Mouse (Mus musculus) heart, embryonic 12.5 days (tissue): ENCODE data around the gene Abcf2. TPM values are rescaled to one million over a fixed set of nuclear protein-coding genes. Genes with fewer than 3 reads are reported as not detected.
"Not testable (repeated sequence)": the region's sequence is repeated elsewhere in the genome, so short reads cannot be mapped to it uniquely, and the experiment has no call there.

Source experiments
- ATAC-seq: fragments of 200-750 bp; cut with Nextera tagmentation; 2 replicates; pipeline ENCODE4 v1.8.0; 2017; ENCODE audit warnings: moderate TSS enrichment, moderate library complexity; ENCODE audit not compliant: insufficient number of reproducible peaks, low FRiP score
- H3K27ac ChIP-seq: fragments of 300-500 bp; sonication (generic); 2 replicates; pipeline ENCODE4 v1.5.1; 2016; ENCODE audit warnings: mild to moderate bottlenecking, moderate library complexity; ENCODE audit not compliant: poor library complexity, severe bottlenecking
- H3K27me3 ChIP-seq: fragments of 300-500 bp; sonication (generic); replicated peaks from 2 replicates; pipeline ENCODE4 v1.6.1; 2016; ENCODE audit warnings: mild to moderate bottlenecking, moderate library complexity
- H3K36me3 ChIP-seq: fragments of 300-500 bp; sonication (generic); 2 replicates; pipeline ENCODE4 v1.6.1; 2016; ENCODE audit warnings: mild to moderate bottlenecking, moderate library complexity
- H3K4me1 ChIP-seq: fragments of 300-500 bp; sonication (generic); replicated peaks from 2 replicates; pipeline ENCODE4 v1.6.1; 2016; ENCODE audit warnings: mild to moderate bottlenecking
- H3K4me2 ChIP-seq: fragments of 300-500 bp; sonication (generic); 2 replicates; pipeline ENCODE4 v1.6.1; 2016; ENCODE audit warnings: mild to moderate bottlenecking, moderate library complexity
- H3K4me3 ChIP-seq: fragments of 300-500 bp; sonication (generic); 2 replicates; pipeline ENCODE4 v1.5.1; 2016; ENCODE audit warnings: mild to moderate bottlenecking
- H3K9ac ChIP-seq: fragments of 300-500 bp; sonication (generic); 2 replicates; pipeline ENCODE4 v1.6.1; 2016; ENCODE audit warnings: mild to moderate bottlenecking, moderate library complexity
- H3K9me3 ChIP-seq: fragments of 300-500 bp; sonication (generic); replicated peaks from 2 replicates; pipeline ENCODE4 v1.6.1; 2016; ENCODE audit warnings: mild to moderate bottlenecking, moderate library complexity
- WGBS: fragments of 180-500 bp; shearing (Covaris S2); methylation state at CpG from one replicate; pipeline ENCODE4 v1.1.7; 2016; 5-methylcytosine and 5-hydroxymethylcytosine counted together
- polyA plus RNA-seq: library from polyadenylated mRNA; unstranded; fragments of >200 nt; fragmentation: Nextera tagmentation; extraction: Ambion mirVana; gene quantifications from 2 replicates; pipeline ENCODE4 v1.2.1, GENCODE M21; 2016

Abcf2 gene
- polyA plus RNA-seq, 1 experiment from 2014 or later, result 79.0 TPM

DNA sequence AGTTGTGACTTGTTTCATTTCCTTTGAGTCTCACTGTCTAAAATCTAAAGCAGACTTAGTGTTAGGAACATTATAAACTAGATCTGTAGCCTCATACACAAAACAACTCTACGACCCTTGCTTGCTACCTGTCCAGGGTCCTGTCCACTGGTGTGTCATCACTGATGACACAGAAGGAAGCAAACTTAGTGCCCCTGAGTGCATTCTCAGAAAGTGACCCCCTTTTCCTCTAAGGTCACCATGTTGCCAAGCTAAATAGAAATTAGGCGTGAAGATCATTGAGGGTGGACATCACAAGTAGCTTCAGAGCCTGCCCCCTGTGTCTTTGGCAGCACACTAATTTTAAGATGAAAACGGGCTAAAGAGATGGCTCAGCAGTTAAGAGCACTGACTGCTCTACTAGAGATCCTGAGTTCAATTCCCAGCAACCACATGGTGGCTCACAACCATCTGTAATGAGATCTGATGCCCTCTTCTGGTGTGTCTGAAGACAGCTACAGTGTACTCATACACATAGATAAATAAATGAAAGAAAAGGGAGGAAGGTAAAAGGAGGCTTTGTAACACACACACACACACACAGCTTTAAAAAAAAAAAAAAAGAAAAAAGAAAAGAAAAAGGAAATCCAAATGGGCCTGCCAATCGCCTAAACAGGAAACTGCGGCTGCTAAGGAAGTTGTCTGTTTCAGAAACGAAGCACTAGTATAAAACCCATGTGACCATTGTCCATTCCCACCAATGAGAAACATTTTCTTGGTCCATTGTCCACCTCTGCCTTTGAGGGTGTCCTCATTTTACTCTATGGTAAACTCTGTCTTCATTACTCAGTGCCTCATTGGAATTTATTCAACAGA is 1.1 kb upstream of the Abcf2 start:
- no peaks in the 10 kb centered on the region for H3K27me3 ChIP-seq
- no peaks in the 10 kb centered on the region for H3K9me3 ChIP-seq
- peak overlapping the region; percentile 76 for H3K27ac ChIP-seq
- 61% methylated on average over 6 of the region's 6 CpGs for WGBS
- peak overlapping the region; percentile 84 for H3K4me3 ChIP-seq
- peak overlapping the region; percentile 69 for H3K4me2 ChIP-seq
- peaks cover 23% of the 10 kb centered on the region for H3K36me3 ChIP-seq
- peaks cover 14% of the 10 kb centered on the region for H3K4me1 ChIP-seq
- H3K9ac ChIP-seq, result peak overlapping the region; percentile 70
- ATAC-seq, result no peak

- Histone ChIP-seq H3K36me3 (peaks cover 39% of the 10 kb centered on the region), H3K4me3 (peak overlapping the region; percentile 84), H3K9me3 (no peaks in the 10 kb centered on the region), H3K4me2 (peak overlapping the region; percentile 92), H3K4me1 (peaks cover 14% of the 10 kb centered on the region), H3K27me3 (no peaks in the 10 kb centered on the region), H3K27ac (peak overlapping the region; percentile 71), H3K9ac (peak overlapping the region; percentile 90)
- WGBS, result under 1% methylated on average over 32 of the region's 32 CpGs
- ATAC-seq, result peak; percentile 23; the same call in 1 of the 2 replicates
Measured at GRCm38 (mm10) chr5:24576801-24577182, 475 bp downstream of the Abcf2 start.

GRCm38 (mm10) chr5:24575948-24576347 is 1.3 kb downstream of the Abcf2 start:
- peaks cover 14% of the 10 kb centered on the region for H3K4me1 ChIP-seq
- H3K9ac ChIP-seq, result no peak overlapping the region
- H3K36me3 ChIP-seq, result peaks cover 47% of the 10 kb centered on the region
- H3K27ac ChIP-seq, result no peak overlapping the region
- no peaks in the 10 kb centered on the region for H3K27me3 ChIP-seq
- peak overlapping the region; percentile 92 for H3K4me2 ChIP-seq
- peak overlapping the region; percentile 84 for H3K4me3 ChIP-seq
- H3K9me3 ChIP-seq, result no peaks in the 10 kb centered on the region
- 73% methylated on average over 1 of the region's 1 CpGs for whole genome bisulfite sequencing
- no peak for ATAC-seq

DNA sequence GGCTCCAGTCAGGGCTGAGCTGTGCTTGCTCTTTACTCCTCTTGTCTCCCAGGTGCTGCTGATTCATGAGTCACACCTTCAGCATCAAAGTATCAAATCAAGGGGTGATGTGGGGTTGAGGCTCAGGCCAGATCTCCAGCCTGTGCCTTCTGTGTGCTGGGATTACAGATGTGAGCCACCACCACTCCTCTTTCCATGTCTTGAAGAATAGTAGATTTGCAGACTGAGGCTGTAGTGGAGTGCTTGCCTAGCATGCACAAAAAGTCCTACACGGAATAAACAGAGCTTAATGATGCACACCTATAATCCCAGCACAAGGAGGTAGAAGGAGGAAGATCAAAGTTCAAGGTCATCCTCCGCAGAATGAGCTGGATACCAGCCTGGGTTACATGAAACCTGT is 20.6 kb downstream of the Abcf2 start, which contains the start of gene 4931409K22Rik:
Gene 4931409K22Rik (minus strand): TSS at position 101 of the 400 bp plus-strand sequence.
- Histone ChIP-seq H3K9me3 (0 out of 2 replicates have a peak, but pooled peaks cover 4% of the 10 kb centered on the region), H3K4me3 (no peak within 1 kb of the TSS), H3K36me3 (no peaks in the 10 kb centered on the region), H3K4me1 (no peaks in the 10 kb centered on the region), H3K9ac (no peak within 1 kb of the TSS), H3K27ac (no peak within 1 kb of the TSS), H3K4me2 (no peak within 1 kb of the TSS), H3K27me3 (peaks cover 15% of the 10 kb centered on the region; the same call in 1 of the 2 replicates)
- 59% methylated on average over 2 of the region's 2 CpGs for WGBS
- no peak for ATAC-seq

- peaks cover 26% of the 10 kb centered on the region for H3K27me3 ChIP-seq
- H3K4me3 ChIP-seq, H3K4me1 ChIP-seq, H3K9ac ChIP-seq, H3K27ac ChIP-seq, H3K36me3 ChIP-seq, H3K9me3 ChIP-seq, ATAC-seq, H3K4me2 ChIP-seq: not testable (repeated sequence)
- WGBS, result 88% methylated on average over 7 of the region's 7 CpGs
Measured at GRCm38 (mm10) chr5:24555335-24555734, 21.9 kb downstream of the Abcf2 start.

- peaks cover 40% of the 10 kb centered on the region for H3K27me3 ChIP-seq
- H3K36me3 ChIP-seq, result no peaks in the 10 kb centered on the region
- no peak overlapping the region for H3K4me2 ChIP-seq
- no peak for ATAC-seq
- no peak overlapping the region for H3K27ac ChIP-seq
- H3K9ac ChIP-seq, result no peak overlapping the region
- H3K4me1 ChIP-seq, result peaks cover 9% of the 10 kb centered on the region
- WGBS, result 60% methylated on average over 5 of the region's 5 CpGs
- 0 out of 2 replicates have a peak, but pooled peaks cover 4% of the 10 kb centered on the region for H3K9me3 ChIP-seq
- H3K4me3 ChIP-seq, result no peak overlapping the region
Measured at GRCm38 (mm10) chr5:24553621-24554244, 23.5 kb downstream of the Abcf2 start.

GRCm38 (mm10) chr5:24551317-24551688 is 26.0 kb downstream of the Abcf2 start:
- no peak for ATAC-seq
- Histone ChIP-seq H3K9ac (no peak overlapping the region), H3K9me3 (0 out of 2 replicates have a peak, but pooled peaks cover 4% of the 10 kb centered on the region), H3K27ac (no peak overlapping the region), H3K4me1 (peaks cover 9% of the 10 kb centered on the region), H3K36me3 (no peaks in the 10 kb centered on the region), H3K4me2 (peak overlapping the region; percentile 41), H3K27me3 (peaks cover 40% of the 10 kb centered on the region), H3K4me3 (no peak overlapping the region)
- WGBS, result 46% methylated on average over 2 of the region's 2 CpGs

GRCm38 (mm10) chr5:24550598-24551316 is 26.5 kb downstream of the Abcf2 start:
- Histone ChIP-seq H3K4me2 (peak overlapping the region; percentile 41), H3K27me3 (peaks cover 40% of the 10 kb centered on the region), H3K4me3 (no peak overlapping the region; the same call in 1 of the 2 replicates), H3K27ac (no peak overlapping the region), H3K36me3 (no peaks in the 10 kb centered on the region), H3K4me1 (peaks cover 9% of the 10 kb centered on the region), H3K9me3 (0 out of 2 replicates have a peak, but pooled peaks cover under 1% of the 10 kb centered on the region), H3K9ac (no peak overlapping the region)
- WGBS, result 33% methylated on average over 26 of the region's 26 CpGs
- no peak for ATAC-seq

GRCm38 (mm10) chr5:24542643-24543042 is 34.6 kb downstream of the Abcf2 start:
- H3K4me1 ChIP-seq, result peaks cover 25% of the 10 kb centered on the region
- peaks cover 13% of the 10 kb centered on the region for H3K27me3 ChIP-seq
- H3K4me2 ChIP-seq, result no peak overlapping the region
- H3K4me3 ChIP-seq, result no peak overlapping the region
- no peak overlapping the region for H3K27ac ChIP-seq
- no peak overlapping the region for H3K9ac ChIP-seq
- no peak for ATAC-seq
- 77% methylated on average over 7 of the region's 7 CpGs for WGBS
- no peaks in the 10 kb centered on the region for H3K9me3 ChIP-seq
- H3K36me3 ChIP-seq, result no peaks in the 10 kb centered on the region

DNA sequence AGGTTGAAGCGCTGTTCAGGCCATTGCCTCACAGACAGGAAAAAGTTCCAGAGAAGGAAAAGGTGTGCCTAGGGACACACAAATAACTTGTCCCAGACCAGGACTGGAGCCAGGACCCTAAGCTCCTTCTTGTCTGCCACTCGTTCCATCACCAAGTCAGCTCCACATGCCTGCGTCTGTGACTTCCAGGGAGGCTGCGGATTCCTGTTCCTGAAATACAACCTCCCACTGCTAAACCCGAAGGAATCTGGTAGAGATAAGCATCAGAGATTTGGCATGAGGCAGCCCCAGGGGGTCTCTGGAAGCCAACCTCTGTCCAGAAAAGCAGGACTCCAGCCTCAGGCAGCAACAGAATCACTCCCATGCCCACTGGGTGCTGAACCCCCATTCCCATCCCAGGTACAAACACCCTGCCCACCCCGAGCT is 36.1 kb downstream of the Abcf2 start:
- Histone ChIP-seq H3K27ac (peak overlapping the region; percentile 67), H3K4me2 (peak overlapping the region; percentile 73), H3K27me3 (peaks cover 26% of the 10 kb centered on the region), H3K4me1 (peaks cover 25% of the 10 kb centered on the region), H3K4me3 (peak overlapping the region; percentile 42), H3K9me3 (no peaks in the 10 kb centered on the region), H3K9ac (0 out of 2 replicates have a peak overlapping the region, but pooled peaks have one; percentile 8), H3K36me3 (no peaks in the 10 kb centered on the region)
- WGBS, result 10% methylated on average over 6 of the region's 6 CpGs
- ATAC-seq, result no peak; the same call in 1 of the 2 replicates
